Mouse (Mus musculus) Patski (cell line): ENCODE results near the gene Atp11b. TPM values are rescaled to one million over a fixed set of nuclear protein-coding genes. Genes with fewer than 3 reads are reported as not detected.

Experiments used
- ATAC-seq: fragments of 100-300 bp; one replicate; pipeline ENCODE4 v1.8.0; 2021
- CTCF ChIA-PET: fragments of 350-600 bp; sonication (Branson Sonifier 250); formaldehyde crosslinking; loops from one replicate; lab custom pipeline; 2022; ENCODE audit warnings: inconsistent platforms; lab: Charles Lee
- POLR2A ChIA-PET: fragments of 350-600 bp; sonication (Branson Sonifier 250); formaldehyde crosslinking; loops from one replicate; lab custom pipeline; 2022; ENCODE audit warnings: antibody characterized with exemption, inconsistent platforms; lab: Charles Lee
- DNase-seq: peaks from one replicate; pipeline ENCODE4 v3.0.0-alpha.2; 2011; ENCODE audit warnings: low read depth, low spot score
- H3K27me3 ChIP-seq: fragments of 371-371 bp; one replicate; pipeline ENCODE4 v1.5.1; 2021
- CTCF ChIP-seq: fragments of 100-300 bp; IDR thresholded peaks from one replicate; pipeline ENCODE4 v1.5.1; 2021
- in situ Hi-C: fragments of 300-500 bp; cut with MboI; formaldehyde crosslinking; loops from 3 replicates; pipeline ENCODE4 v1.11.1; 2018; ENCODE audit warnings: low pct_unique_long_range_greater_than_20kb, mixed read lengths
- polyA plus RNA-seq: library from polyadenylated mRNA; unstranded; gene quantifications from one replicate; pipeline ENCODE4 v1.2.3, GENCODE M21; 2021

Atp11b gene
- polyA plus RNA-seq, 1 experiment from 2014 or later = 68.3 TPM

DNA sequence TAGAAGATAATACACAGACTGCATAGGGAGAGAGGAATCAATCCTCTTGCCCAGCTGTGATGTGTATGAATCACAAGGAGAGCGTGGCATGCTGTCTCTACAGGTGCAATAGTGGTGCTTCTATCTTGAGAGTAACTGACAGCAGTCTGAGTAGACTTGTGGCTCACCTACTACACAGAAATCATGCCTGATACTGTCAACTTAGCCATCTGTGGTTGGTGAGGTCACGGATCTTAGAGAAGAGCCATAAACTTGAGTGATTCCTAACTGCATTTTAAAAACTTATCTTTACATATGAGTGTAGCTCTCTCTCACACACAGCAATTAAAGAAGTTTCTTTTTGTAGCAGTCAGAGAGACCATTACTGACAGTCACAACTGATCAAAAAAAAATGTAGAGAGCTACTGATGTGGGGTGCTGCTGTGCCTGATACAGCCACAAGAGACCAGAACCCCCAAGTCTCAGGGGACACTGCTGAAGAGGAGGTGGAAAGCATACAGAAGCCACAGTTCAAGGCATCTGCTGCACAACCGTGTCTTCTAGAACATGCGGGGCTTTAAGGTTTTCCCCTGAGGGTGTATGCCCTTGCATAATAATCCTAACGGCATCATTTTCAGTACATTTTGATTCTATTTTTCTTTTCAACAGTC, 146.8 kb downstream of the Atp11b start:
- CTCF ChIA-PET = interaction anchor here (0.8 to 1.3 kb wide), 2 partner anchors 8 to 12 kb away, joined by 3 read pairs; no protein-coding TSS in a partner anchor
- POLR2A ChIA-PET = no interaction called here
- in situ Hi-C loops = no loop called here
- ATAC-seq (no peak), DNase-seq (no peak)
- no peak for TF ChIP-seq CTCF
- no peaks in the 10 kb centered on the region for H3K27me3 ChIP-seq

Other genes starting within 250 kb of the Atp11b start
- 72.5 TPM for gene Dcun1d1, start 183.3 kb downstream of the Atp11b start, polyA plus RNA-seq
- 68.5 TPM for gene Mccc1, start 246.6 kb downstream of the Atp11b start, polyA plus RNA-seq